Mouse (Mus musculus) urinary bladder, postnatal 14 days (tissue): ENCODE measurements at regions not wholly inside any gene's neighbourhood (a gene's known extent, or its start where the extent isn't known, plus 50 kb on each side); places are given as distances from the start of the nearest gene placed in this dataset.
A peak's percentile ranks its signal among the peaks of the same experiment; 100 is the strongest.

Experiments used
- DNase-seq: peaks from one replicate; pipeline ENCODE4 v3.0.0; 2021; ENCODE audit warnings: low spot score

DNA sequence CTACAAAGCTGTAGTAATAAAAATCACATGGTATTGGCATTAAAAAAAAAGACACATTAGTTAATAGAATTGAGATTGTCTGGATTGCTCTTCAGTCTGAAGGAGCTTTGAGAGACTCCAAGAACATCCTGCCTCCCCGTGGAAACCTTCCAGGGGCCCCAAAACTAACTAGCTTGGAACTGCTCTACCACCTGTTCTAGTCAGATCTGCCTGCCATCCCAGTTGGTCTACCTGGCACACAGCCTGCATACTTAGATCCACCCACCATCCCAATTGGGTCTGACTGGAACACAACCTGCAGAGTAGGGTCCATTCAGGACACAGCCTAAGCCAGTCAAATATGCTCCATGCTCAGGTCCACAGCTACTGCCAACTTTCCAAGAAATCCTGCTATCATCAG is 503.6 kb downstream of the Rapgef2 start:
- DNase-seq: no peak

DNA sequence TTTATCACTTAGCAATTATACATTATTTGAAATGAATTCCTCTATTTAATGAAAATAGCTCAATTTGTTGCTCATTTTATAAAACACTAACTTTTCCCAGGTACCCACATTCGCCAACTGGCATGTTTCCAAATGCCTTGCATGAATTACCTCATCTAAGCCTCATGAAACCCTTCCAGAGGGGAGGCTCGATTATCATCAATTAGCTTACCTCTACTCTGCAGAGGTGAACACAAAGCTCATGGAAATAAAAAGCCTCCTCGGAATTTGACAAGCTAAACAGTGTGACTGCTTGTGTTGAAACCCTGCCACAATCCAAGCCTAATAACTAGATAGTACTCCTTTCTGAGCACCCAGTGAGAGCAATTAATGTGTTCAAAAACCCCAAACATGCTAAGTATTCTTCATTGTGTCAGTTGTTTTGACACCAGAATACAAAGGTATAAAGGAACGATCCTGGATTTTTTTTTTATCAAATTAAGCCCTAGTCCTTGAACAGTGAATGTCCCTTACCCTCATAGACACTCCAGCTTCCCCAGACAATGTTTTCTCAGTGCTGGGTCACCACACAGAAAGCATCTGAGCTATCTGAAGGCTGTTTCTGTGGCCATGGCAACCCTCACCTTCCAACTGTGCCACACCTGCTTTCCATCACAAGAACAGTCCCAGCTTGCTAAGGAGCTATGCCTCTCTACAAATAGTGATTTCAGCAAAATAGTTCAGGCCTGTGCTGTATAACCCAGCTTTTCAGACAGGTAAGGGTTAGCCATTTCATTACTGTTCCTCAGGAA is 530.4 kb downstream of the Rapgef2 start:
- no peak for DNase-seq

DNA sequence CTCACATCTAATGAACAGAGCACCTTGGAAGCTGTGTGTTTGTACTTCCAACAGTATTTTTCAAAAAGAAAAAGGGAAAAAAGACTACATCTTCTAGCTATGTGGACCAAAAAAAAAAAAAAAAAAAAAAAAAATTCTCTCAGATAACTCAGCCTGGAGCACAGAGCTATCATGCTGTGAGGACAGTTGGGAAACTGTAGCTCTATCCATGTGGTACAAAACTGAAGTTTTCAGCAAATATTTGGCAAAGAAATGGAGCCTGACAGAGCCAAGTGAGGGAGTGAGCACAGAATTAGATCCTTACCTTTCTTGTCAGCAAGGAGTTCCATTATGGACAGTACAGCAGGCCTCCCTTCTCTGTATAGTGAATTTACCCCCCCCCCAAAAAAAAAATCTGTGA is 550.2 kb downstream of the Rapgef2 start:
- no peak for DNase-seq

DNA sequence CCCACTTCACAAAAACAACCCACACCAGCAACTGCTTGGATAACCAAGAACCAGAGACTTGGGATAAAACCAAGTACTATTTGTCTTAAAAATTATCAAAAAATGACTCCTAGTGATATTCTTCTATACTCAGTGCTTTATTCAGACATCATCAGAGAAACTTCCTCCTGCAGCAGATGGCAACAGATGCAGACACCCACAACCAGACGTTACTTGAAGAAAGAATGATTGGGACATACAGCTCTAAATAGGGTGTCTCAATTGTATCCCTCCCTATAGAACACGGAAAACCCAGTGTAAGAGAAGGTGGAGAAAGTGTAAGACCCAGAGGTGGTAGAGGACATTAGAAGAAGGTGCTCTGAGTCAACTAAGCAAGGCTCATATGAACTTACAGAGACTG is 569.6 kb downstream of the Rapgef2 start:
- DNase-seq: no peak

DNA sequence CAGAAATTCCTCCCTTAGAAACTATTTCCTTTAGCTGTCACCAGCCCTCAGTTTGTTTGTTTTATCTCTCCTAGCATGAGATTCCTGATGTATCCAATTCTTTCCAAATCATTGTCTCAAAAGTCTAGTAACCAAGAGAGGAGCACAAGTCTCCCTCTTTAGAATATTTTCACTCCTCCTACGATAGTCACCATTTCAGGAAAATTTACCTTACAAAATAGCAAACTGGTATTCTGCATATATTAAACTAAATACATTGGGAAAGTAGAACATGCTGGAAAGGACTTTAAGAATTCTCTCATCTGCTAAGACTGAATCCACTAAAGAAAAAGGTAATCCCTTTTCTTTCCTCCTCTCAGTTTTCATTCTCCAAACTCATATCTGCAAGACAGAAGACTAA is 578.6 kb downstream of the Rapgef2 start:
- DNase-seq: no peak

DNA sequence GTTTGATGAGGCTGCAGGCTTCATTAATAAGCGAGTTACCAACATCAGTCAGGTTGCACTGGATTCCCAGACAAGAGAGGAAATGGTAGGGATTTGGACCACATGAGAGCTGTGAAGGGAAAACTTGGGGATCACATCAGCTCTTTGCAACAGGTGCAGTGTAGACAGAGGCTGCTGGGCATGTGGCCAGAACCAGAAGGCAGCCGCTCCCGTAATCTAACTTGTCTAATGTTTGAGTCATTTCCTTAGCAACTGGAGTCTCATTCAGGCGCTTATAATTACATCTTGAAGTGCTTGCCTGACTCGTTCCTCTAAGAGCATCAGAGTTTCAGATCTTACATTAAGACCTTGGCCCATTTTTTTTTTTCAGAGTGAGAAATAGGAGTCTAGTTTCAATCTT is 587.4 kb downstream of the Rapgef2 start:
- DNase-seq: no peak

DNA sequence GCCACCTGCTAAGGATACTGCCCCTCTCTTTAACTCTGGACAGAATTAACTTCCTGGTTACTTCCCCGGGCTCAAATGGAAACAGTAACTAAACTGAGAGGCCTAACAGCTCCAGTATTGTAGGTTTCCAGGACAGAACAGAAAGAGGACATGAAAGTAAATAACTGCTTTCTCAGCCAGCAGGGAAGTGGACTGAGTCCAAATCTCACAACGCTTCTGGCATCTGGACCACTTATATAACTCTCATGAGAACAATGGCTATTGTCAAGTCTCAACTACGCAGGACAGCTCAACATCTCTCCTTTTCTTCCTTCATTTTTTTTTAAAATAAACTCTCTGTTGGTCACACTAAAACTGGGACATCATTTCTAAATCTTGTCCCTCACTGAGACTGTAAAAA is 594.8 kb downstream of the Rapgef2 start:
- DNase-seq: no peak

DNA sequence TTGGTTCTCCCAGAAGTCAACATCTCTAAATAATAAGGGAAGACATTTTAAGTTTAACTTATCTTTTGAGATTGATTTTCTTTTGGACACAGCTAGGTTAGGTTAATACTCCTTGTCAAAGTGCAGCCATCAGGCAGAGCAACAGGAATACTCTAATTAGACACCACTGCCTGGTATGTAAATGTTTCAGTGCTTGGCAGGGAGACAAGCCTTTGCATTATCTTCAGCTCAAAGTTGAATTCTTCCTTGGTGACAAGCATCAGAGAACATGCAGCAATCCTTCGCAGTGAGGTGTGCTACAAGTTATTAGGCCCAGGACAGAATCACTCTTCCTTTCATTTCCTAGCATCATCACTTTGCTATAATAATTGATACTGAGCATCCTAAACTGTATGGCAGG is 608.7 kb downstream of the Rapgef2 start:
- DNase-seq: no peak

DNA sequence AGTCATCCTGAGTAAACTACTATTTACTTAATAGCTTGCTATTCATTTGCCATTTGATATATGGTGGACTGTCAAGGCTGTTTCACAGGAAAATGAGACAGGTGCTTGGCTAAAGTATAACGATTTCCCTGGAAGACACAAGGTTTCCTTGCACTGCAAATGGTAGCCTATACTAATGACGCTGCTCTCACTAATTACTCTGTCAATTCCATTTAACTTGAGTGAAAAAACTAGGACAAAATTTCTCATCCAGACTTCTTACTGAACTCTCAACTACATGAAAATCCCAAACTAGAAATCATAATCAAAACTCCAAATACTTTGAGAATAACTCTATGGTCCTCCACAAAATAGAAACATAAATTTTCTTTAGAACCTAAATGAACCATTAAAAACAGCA is 609.5 kb downstream of the Rapgef2 start:
- no peak for DNase-seq

DNA sequence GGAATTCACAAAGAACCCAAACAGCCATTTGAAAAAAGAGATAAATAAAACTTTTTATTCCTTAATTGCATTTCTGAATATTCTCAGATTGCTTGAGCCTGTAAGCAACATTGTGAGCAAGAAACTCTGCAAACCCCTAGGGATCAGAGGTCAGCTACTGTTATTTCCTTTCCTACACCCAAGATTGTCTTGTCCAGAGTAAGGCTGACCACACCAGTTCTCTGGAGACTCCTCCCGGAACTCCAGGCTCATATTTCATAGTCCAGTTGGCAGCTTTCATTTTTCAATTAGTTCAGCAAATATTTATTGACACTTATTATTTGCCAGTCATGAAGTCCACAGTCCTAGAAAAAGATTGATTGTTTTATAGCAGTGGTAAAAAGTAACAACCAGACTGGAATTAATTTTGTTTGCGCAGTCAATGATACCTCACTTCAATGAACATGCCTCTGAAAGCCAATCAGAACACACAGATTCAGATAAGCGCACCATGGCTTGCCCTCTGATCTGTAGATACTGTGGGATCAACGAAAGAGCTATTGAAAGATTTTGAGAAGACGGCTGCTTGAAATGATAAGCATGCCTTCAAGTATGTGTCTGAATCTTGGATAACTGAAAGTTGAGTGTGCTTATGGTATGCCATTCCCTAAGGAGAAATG is 611.7 kb downstream of the Rapgef2 start:
- no peak for DNase-seq

DNA sequence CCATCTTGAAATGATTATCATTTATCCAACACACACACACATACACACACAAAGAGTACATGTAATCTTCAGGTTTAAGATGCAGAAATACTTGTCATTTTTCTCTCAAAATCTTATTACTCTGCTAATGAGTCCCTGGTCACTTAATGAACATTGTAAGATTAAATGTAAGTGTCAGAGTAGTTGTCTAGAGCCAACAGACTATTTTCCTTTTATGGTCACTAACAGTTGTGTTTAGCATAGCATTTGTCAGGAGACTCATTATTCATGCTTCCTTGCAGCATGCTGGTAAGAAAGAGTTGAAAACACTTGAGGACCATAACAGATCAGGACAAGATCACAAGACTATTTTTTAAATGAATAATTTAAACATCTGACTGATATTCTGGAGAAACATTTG is 618.3 kb downstream of the Rapgef2 start:
- no peak for DNase-seq

DNA sequence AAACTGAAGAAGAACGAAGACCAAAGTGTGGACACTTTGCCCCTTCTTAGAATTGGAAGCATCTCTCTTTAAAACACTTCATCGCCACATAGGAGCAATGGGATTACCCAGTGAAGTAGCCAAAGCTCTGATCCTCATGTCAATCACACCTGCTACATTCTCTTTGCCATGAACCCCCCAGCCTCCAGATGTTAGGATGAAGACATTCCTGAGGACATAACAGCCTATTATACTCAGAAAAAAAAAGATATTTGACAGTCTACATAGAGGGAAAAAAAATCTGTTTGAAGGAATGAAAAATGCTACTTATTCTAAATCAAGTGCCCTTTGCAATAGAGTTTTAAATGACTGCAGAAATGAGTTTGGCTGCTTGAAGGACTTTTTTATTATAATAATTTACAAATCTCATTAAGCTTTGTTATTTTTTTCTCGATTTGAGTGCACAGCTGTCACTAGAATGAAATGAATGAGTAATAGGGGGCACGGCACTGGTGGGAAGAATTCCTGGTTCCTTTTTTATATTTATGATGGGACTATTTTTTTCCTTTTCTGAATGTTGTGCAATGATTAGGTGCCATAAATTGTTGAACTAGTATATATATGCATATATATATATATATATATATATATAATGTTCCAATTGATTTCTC is 618.8 kb downstream of the Rapgef2 start:
- DNase-seq: no peak

DNA sequence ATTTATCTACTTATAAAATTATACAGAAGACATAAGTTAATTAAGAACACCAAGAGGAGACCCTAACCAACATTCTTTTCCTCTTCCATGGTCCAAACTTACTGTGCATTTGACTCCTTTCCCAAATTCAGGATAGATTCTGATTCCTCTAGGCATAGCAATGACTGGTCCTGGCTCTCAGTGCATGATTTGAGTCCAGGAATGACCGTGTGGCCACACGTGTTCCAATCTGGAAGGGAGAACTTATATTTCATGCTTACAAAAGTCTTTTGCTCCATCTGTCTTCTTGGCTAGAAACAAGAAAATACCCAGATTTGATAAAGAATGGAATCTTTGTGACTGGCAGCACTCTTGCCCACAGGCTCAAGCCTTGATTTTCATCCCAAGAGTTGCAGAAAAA is 638.2 kb downstream of the Rapgef2 start:
- no peak for DNase-seq

DNA sequence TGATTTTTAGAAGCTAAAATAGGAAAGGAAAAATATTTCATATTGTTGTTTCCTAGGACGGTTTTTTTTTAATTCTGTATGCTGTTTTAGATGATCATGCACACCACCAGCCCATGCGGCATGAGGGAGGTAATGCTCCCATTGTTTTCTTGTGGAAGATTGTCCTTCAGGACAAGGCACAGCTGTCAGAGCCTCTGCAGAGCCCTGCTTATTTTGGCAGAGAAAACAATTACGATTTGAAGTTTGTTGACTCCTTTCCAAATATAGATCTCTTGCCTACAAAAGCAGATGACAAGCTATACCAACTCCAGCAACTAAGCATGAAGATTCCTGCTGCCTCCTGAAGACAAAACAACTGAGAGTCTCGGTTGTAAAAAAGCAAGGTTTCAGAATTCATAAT is 650.9 kb downstream of the Rapgef2 start:
- DNase-seq: no peak

DNA sequence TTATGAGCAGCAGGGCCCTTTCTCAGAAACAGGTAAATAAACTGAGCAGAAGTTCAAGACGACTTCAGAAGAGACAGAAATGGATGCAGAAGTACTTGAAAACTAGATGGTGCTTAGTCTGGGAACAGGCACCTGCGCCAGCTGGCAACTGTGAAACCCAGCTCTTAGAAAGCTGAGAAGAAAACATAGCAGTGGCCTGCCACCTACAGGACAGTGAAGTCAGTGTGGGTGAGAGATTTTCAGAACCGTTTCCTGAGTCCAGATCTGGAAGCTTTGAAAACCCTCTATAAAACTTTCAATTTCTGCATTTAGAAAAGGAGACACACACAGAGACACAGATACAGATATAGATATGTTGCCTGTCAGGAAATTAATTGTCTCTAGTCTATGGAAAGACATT is 667.4 kb downstream of the Rapgef2 start:
- peak; percentile 5 for DNase-seq

DNA sequence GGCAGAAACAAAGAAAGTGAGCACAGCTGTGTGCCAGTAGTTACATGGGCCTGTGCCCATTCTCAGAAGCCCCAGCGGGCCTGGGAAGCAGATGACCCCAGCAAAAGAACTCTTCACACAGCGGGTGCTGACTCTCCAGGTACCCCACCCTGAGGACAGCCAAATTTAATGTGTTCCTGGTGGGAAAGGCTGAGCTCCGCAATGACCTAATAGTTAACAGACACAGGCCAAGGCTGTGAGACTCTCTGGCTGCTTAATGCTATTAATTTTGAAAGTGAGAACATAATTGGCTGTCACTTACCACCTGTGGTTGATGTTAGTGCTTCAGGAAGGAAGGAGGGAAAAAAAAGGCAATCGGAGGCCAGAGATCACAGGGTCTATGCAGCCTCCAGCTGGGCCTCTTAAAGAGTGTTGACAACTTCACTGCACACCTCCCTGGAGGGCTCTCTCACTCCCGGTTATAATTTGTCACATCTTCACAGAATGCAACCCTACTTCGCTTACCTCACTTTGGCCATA is 691.5 kb downstream of the Rapgef2 start:
- DNase-seq: no peak

DNA sequence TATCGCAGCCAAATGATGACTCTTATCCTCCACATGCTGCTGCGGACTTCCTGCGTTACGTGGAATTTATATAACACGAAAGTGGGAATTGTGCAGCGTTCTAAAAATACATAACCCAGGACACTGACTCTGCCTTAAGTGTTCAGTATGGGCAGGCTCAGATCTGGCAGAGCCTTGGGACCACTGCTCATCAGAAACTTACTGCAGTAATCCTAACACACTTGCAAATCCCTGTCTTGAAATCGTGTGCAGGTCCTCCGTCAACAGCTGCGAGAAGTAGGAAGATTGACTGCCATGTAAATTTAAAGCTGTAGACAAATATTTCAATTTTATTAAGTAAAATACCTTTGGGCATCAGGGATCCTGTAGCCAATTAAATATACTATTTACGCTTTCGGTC is 692.0 kb downstream of the Rapgef2 start:
- DNase-seq: no peak

DNA sequence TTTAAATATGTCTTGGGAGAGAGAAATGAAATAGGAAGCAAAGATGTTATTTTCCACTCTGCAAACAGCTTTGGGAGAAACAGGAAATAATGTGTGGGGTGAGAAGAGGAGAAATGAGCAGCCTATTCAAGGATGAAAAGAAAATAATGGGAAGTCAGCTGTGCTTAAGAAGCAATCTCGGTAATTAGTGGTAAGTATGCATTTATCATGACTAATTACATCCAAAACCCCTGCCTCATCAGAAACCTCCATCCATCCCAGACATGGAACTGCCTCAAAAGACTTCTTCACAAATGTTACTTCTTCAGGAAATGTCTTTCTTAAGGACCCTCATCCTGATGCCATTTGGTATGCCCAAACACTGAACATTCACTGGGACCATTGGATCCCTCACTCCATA is 699.7 kb downstream of the Rapgef2 start:
- no peak for DNase-seq

DNA sequence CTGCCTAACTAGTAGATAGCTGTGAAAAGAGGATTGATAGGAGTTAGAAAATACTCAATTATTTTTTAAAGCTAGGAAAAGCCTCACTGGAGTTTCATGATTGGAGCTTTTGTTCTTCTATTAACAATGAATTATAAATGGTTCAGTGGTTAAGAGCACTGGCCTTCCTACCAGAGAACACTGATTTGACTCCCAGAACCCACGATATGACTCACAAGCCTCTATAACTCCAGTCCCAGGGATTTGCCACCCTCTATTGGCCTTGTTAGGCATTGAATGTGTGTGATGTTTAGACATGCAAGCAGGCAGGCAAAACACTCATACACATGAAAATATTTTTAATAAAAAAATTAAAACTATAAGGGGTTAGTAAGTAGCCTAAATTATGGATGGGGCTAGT is 704.4 kb downstream of the Rapgef2 start:
- no peak for DNase-seq

DNA sequence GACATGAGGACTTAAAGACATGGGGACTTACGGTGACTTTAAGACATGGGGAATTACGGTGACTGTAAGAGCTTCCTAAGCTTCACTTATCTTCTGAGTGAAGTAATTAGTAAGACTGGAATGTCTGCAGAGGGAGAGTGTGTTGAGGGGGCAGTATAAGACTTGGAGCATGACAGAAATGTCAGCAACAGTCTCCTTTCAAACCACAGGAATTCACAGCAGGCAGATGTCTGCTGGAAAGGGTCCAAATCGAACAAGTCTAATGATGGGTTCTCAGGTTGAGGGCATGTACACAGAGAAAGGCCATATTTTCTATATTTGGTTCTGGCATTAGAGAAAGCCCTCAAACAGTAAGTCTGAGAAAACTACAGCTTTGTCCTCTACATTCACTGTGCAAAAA is 705.2 kb downstream of the Rapgef2 start:
- DNase-seq: no peak

DNA sequence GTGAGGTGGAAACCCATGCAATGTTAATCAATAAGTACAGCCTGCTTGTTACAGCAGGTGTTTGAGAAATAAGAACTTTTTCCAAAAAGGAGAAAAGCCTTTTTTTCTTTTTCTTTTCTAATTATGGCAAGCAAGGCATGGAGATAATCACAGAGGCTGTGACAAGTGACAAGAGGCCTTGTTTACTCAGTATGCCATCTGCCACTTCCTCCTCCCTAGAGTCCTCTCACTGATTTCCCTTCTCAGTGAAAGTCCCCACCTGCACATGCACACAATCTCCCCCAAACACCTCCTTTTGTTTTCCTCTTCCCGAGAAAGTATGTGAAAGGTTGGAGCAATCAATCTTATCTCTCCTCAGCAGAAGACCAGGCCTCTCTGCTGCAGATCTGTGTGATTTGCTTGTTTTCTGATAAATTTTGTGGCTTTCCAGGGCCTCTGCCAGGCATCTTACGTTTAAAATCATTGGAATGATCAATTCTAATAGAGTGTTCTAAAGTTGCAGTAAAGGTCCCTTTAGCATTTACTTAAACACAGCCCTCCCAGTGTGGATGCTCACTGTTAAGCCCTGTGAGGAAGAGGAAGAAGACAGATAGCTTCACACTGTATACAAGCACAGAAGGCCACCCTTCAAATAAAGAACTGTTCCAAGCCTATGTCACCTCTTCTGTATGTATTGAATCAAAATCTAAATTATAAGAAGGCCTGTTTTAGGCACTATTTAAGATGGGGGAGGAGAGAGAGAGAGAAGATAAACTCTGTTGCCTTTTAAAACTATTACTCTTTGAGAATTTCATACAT is 710.5 kb downstream of the Rapgef2 start:
- DNase-seq: no peak

DNA sequence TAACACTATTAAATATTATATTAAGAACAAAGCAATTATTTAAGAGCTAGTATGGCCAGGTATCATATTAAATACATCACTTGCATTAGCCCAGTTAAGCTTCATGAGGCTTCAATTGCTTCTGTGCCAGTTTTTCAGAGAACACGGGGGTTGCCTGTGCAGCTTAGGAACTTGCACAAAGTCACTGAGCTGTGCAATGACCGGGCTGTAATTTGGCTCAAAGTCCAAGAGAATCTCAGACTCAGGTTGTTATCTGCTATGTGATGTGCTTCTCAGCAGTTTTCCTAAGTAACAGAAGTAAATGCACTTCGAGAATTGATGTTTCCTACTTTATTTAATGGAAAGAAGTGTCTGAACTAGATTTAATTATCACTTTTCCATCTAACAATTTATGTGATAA is 711.5 kb downstream of the Rapgef2 start:
- DNase-seq: no peak
